Mouse (Mus musculus) midbrain, embryonic 10.5 days (tissue): Measurements from ENCODE around the gene Nr2e1. TPM values are rescaled to one million over a fixed set of nuclear protein-coding genes. Genes with fewer than 3 reads are reported as not detected.
A peak's percentile ranks its signal among the peaks of the same experiment; 100 is the strongest.

Experiments used
- DNase-seq: peaks from one replicate; pipeline ENCODE4 v3.0.0-alpha.2; 2017; ENCODE audit warnings: low spot score
- H3K27ac ChIP-seq: fragments of 300-500 bp; sonication (generic); replicated peaks from 2 replicates; pipeline ENCODE4 v1.5.1; 2016; ENCODE audit warnings: mild to moderate bottlenecking
- H3K27me3 ChIP-seq: fragments of 300-500 bp; sonication (generic); 2 replicates; pipeline ENCODE4 v1.6.1; 2016; ENCODE audit warnings: low read depth, mild to moderate bottlenecking; ENCODE audit not compliant: poor library complexity, severe bottlenecking
- H3K36me3 ChIP-seq: fragments of 300-500 bp; sonication (generic); 2 replicates; pipeline ENCODE4 v1.6.1; 2016; ENCODE audit warnings: mild to moderate bottlenecking, moderate library complexity
- H3K4me1 ChIP-seq: fragments of 300-500 bp; sonication (generic); 2 replicates; pipeline ENCODE4 v1.6.1; 2016
- H3K4me3 ChIP-seq: fragments of 300-500 bp; sonication (generic); 2 replicates; pipeline ENCODE4 v1.5.1; 2016; ENCODE audit warnings: mild to moderate bottlenecking, moderate library complexity
- H3K9me3 ChIP-seq: fragments of 300-500 bp; sonication (generic); replicated peaks from 2 replicates; pipeline ENCODE4 v1.6.1; 2016; ENCODE audit warnings: mild to moderate bottlenecking
- WGBS: fragments of 180-500 bp; shearing (Covaris S2); methylation state at CpG from one replicate; pipeline ENCODE4 v1.1.7; 2016; 5-methylcytosine and 5-hydroxymethylcytosine counted together
- polyA plus RNA-seq: library from polyadenylated mRNA; unstranded; fragments of >200 nt; fragmentation: Nextera tagmentation; extraction: Ambion mirVana; gene quantifications from 2 replicates; pipeline ENCODE4 v1.2.1, GENCODE M21; 2016

Nr2e1 gene
- polyA plus RNA-seq, 1 experiment from 2014 or later = 25.3 TPM

DNA sequence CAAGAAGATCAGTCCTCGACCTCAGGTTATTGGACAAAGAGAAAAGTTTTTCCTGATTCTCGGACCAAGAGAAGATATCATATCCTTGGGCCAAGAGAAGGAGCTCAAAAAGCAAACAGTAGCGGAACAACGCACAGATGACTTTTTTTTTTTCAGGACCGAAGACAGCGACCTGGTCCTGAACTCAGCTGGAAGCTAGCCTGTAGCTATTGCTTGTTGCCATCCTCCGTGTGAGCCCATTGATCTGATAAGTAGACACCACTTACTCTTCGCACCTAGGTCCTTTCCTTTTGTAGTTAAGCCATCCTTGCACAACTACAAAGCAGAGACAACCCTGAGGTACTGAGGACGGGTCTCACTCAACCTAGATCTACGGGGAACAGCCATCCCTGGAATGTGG is 8.8 kb downstream of the Nr2e1 start:
- Histone ChIP-seq H3K4me3 (no peak overlapping the region), H3K9me3 (no peaks in the 10 kb centered on the region), H3K27ac (no peak overlapping the region), H3K36me3 (peaks cover 26% of the 10 kb centered on the region), H3K27me3 (peaks cover 100% of the 10 kb centered on the region), H3K4me1 (peaks cover 55% of the 10 kb centered on the region)
- 8% methylated on average over 10 of the region's 10 CpGs for WGBS
- DNase-seq = no peak

DNA sequence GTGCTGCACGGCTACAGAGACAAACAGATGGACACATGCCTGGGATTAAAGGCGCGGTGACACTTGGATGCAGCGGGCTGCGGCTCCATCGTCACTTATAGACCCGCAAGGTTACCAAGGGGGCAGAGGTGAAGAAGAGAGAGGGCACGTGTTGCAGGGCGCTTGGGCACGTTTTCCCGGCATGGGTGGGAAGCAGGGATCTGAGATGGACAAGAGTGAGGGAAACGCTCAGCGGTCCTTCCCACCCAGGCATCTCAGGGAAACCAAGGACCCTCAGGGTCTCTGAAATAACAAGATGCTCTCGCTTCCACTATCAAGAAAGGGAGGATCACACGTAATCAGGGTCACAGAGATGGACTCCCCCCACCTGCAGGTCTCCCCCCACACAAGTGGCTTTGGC is 10.5 kb downstream of the Nr2e1 start:
- H3K4me1 ChIP-seq = peaks cover 38% of the 10 kb centered on the region

DNA sequence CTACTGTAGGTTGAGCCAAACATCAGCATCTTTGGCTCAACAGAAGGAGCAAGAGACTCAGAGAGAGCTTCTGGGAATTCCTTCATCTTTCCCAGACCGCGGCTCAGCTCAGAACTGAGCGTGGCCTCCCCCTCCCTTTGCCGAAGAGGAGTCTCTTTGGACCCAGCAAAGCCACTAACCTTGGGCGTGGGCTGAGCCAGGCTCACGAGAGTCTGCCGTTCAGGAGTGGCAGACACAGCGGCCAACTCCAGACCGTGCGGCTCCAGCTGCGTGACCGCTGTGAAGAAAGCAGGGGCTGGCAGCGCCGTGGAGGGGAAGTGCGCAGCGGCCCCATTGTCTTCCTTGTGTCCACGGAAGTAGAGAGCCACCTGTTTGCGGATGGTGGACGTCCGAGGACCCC is 10.9 kb downstream of the Nr2e1 start:
- DNase-seq = no peak
- Histone ChIP-seq H3K27me3 (peaks cover 100% of the 10 kb centered on the region), H3K27ac (no peak overlapping the region), H3K4me3 (peak overlapping the region; percentile 27), H3K36me3 (peaks cover 30% of the 10 kb centered on the region), H3K9me3 (no peaks in the 10 kb centered on the region), H3K4me1 (peaks cover 34% of the 10 kb centered on the region)
- WGBS = 3% methylated on average over 20 of the region's 20 CpGs

More for the DNA sequence above, 10.5 kb downstream of the Nr2e1 start:
- peak; percentile 49 for DNase-seq
- Histone ChIP-seq H3K27me3 (peaks cover 100% of the 10 kb centered on the region), H3K4me3 (peak overlapping the region; percentile 27), H3K9me3 (no peaks in the 10 kb centered on the region), H3K36me3 (peaks cover 28% of the 10 kb centered on the region), H3K27ac (no peak overlapping the region)
- 1% methylated on average over 15 of the region's 15 CpGs for WGBS

DNA sequence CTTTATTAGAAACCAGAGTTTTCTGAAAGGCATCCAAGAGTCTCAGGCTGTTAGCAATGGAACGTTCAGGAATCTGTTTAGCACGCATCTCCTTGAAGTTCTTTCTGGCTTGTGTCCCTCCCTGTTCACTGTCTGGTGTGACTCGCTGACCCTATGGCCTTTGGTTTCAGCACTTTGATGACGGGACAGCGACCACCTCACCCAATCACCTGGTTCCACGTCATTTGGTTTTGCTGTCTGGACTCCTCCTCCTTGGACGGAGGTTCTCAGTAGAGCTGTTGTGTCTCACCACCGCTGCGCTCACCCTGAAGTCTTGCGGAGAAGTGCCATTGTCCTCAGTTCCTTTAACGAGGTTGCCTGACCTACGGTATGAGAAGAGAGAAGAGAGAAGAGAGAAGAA is 21.2 kb downstream of the Nr2e1 start:
- Histone ChIP-seq H3K4me3 (peak overlapping the region; percentile 16; the same call in 1 of the 2 replicates), H3K9me3 (no peaks in the 10 kb centered on the region), H3K27me3 (peaks cover 81% of the 10 kb centered on the region), H3K4me1 (no peaks in the 10 kb centered on the region), H3K36me3 (peaks cover 46% of the 10 kb centered on the region), H3K27ac (no peak overlapping the region)
- 5% methylated on average over 12 of the region's 12 CpGs for WGBS
- DNase-seq = peak; percentile 65

DNA sequence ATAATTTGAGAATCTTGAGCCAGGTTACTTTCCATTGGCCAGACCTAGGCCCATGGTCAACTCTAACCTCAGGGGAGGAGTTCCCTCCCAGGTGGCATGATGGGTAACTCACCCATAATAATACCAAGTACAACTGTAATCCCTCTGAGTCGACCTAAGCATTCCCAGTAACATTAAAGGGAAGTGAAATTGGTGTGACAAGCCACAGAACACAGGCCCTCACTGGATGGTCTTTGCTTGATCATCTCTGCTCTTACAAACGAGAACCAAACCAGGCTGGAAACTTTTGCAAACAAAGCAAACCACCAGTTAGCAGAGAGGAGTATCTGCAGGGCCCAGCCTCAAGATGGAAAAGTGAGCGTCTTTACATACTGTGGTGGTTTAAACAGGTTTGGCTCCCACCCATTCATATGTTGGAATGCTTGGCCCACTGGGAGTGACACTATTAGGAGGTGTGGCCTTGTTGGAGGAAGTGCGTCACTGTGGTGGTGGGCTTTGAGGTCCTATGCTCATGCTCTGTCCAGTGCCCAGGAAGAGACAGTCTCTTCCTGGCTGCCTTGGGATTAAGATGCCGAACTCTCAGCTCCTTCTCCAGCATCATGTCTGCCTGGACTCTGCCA is 23.7 kb downstream of the Nr2e1 start:
- Histone ChIP-seq H3K4me3 (no peak overlapping the region), H3K27me3 (peaks cover 66% of the 10 kb centered on the region), H3K36me3 (peaks cover 21% of the 10 kb centered on the region; the same call in 1 of the 2 replicates), H3K27ac (no peak overlapping the region), H3K4me1 (peaks cover 9% of the 10 kb centered on the region), H3K9me3 (no peaks in the 10 kb centered on the region)
- 78% methylated on average over 5 of the region's 5 CpGs for WGBS
- no peak for DNase-seq

DNA sequence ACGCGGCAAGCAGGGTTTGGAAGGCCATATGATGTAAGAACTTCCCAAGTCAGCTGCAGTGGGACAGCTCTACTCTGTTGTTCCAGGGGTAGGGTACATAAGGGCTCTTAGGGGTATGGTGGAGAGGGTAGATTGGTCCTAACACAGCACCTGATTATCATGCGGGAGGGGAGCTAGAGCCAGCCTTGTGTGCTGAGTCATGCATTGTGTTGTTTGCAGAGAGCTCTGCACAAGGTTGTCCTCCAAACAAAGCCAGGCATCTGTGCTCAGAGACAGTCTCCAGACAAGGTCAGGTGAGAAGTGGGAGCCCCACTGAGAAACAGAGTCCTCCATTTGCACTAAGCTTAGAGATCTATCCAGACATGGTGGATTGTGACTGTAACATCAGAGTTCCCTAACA is 36.9 kb downstream of the Nr2e1 start:
- H3K27ac ChIP-seq = no peak overlapping the region
- H3K27me3 ChIP-seq = peaks cover 49% of the 10 kb centered on the region
- H3K4me3 ChIP-seq = no peak overlapping the region
- H3K9me3 ChIP-seq = no peaks in the 10 kb centered on the region
- 96% methylated on average over 3 of the region's 3 CpGs for WGBS
- no peaks in the 10 kb centered on the region for H3K36me3 ChIP-seq
- no peaks in the 10 kb centered on the region for H3K4me1 ChIP-seq
- no peak for DNase-seq

DNA sequence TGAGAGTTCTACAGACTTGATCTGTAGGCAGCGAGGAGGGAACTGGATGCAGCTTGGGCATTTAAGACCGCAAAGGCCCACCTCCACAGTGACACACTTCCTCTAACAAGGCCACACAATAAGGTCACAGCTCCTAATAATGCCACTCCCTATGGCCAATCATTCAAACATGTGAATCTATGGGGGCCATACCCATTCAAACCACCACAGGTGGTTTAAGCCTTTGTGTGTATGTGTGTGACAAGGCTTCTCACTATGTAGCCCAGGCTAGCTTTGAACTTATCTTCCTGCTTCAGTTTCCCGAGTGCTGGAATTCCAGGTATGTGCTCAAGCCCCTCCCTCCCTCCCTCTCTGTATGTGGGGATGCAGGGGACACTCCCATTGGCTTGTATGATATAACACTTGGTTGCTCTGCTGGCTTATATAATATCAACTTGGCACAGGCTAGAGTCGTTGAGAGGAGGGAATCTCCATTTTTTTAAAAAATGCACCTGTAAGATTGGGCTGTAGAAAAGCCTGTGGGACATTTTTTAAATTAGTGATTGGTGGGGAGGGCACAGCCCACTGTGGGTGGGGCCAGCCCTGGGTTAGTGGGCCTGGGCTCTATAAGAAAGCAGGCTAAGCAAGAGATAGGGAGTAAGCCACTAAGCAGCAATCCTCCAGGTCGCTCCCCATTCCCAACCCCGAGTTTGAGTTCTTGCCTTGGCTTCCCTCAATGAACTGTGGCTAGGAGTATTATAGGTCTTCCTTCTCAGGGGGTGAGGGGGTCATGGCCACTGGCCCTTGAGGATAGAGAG is 37.5 kb downstream of the Nr2e1 start:
- Histone ChIP-seq H3K9me3 (no peaks in the 10 kb centered on the region), H3K4me1 (peaks cover 3% of the 10 kb centered on the region), H3K27me3 (peaks cover 49% of the 10 kb centered on the region), H3K36me3 (no peaks in the 10 kb centered on the region), H3K4me3 (no peak overlapping the region), H3K27ac (no peak overlapping the region)
- DNase-seq = no peak
- 83% methylated on average over 6 of the region's 6 CpGs for WGBS

DNA sequence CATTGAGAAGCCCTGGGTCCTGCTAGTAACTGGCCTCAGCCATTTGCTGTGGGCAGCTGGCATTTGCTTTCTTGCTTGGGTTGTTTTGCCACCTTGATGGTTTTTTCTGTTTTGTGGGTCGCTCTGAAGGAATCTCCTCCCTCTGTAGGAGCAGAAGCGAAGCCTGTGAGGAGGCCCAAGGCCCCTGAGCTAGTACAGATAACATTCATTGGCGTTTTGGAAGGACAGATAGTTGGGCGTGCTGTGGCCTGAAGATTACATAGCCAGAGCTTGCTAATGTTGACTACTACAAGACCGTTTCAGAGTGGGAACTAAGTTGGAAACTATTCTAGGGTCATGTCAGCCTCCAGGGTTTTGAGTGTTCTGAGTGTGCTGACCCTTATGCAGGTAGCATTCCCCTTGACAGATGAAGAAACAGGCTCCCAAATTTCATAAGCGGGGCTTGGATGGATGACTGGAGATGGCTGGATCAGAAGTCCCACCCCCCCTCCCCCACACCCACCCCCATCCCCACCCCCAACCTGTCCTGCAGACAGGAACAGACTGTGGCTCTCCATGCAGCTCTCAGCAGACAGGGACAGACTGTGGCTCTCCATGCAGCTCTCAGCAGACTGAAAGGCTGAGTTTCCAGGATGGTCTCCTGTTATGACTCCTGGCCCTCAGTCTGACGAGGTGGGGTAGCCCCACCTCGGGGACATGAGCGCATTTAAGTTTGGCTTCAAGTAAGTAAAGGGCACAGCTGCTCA is 45.7 kb downstream of the Nr2e1 start:
- WGBS = 84% methylated on average over 9 of the region's 9 CpGs
- peak overlapping the region; percentile 42; the same call in 1 of the 2 replicates for H3K27ac ChIP-seq
- peaks cover 25% of the 10 kb centered on the region for H3K4me1 ChIP-seq
- no peak overlapping the region for H3K4me3 ChIP-seq
- H3K36me3 ChIP-seq = peaks cover 28% of the 10 kb centered on the region
- DNase-seq = no peak
- peaks cover 68% of the 10 kb centered on the region for H3K27me3 ChIP-seq
- H3K9me3 ChIP-seq = no peaks in the 10 kb centered on the region

DNA sequence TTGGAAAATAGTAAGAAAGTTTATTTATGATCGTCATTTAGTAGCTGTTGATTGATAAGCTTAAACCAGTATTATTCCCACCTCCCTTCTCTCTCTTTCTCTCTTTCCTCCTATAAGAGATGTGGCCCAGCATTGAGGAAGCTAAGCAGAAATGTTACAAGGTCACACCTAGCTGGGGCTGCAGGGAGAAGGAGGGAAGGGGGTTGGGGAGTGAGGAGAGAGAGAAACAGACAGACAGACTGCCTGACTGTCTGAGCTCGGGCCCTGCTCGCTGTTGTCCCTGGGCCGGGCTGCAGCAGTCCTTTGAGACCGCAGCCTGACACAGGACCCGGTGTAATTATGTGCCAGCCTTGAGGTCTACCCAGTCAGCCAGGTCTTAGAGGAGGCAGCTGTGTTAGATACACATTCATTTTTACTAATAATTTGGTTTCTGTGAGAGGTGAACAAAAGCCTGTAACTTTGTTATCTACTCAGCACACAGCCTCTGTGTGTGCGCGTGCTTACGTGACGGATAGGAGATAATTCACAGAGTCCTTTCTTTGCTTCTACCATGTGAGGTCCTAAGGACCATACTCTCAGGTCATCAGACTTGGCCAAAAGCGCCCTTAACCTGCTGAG is 49.5 kb downstream of the Nr2e1 start:
- H3K9me3 ChIP-seq = no peaks in the 10 kb centered on the region
- WGBS = 93% methylated on average over 11 of the region's 11 CpGs
- 0 out of 2 replicates have a peak, but pooled peaks cover 3% of the 10 kb centered on the region for H3K4me1 ChIP-seq
- peaks cover 38% of the 10 kb centered on the region for H3K27me3 ChIP-seq
- no peak overlapping the region for H3K4me3 ChIP-seq
- H3K27ac ChIP-seq = no peak overlapping the region
- DNase-seq = no peak
- H3K36me3 ChIP-seq = peaks cover 55% of the 10 kb centered on the region

DNA sequence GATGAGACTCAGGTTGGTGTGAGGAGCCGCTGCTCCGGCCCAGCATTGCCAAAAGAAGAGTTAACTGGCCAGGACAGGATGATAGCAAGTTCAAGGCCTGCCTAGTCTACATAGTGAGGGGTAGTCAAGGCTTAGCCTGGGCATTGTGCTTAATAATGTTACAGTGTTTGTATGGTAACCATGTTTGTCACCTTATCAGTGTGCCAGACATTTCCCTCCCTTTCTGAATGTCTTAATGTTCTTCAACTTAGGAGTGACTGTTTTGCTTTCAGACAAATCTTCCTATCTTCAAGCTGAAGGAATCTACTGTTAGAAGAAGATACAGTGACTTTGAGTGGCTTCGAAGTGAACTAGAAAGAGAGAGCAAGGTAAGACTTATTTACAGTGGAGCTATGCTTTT is 57.8 kb downstream of the Nr2e1 start:
- WGBS = 96% methylated on average over 3 of the region's 3 CpGs
- H3K9me3 ChIP-seq = no peaks in the 10 kb centered on the region
- H3K27ac ChIP-seq = no peak overlapping the region
- H3K4me1 ChIP-seq = peaks cover 23% of the 10 kb centered on the region
- H3K4me3 ChIP-seq = no peak overlapping the region
- H3K36me3 ChIP-seq = peaks cover 48% of the 10 kb centered on the region
- no peak for DNase-seq
- no peaks in the 10 kb centered on the region for H3K27me3 ChIP-seq

DNA sequence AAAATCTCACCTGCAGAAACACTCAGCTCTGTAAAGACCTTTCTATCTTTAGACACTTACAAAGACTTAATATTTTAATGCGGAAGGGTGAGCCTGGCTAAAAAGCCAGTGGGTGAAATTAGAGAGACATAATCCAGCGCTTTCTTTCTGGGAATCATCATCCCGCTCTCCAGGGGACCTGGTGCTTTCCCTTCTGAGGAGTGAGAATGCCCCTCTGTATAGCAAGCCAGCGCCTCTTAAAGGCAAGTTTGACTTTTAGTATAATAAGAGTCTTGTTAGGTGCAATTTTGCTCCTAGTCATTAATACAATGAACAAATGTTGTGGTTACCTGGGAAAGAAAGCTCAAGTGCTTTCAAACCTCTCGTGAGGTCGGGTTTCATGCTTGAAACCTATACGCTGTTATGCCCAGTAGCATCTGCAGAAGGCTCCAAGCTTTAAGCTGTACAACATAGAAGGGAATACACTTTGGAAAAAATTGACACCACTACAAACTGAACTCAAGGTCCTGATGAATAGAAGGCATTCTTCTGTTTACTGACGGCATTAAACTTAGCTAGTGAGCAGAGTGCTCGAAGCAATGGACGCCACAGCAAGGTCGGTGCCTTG is 59.8 kb downstream of the Nr2e1 start:
- 69% methylated on average over 11 of the region's 11 CpGs for WGBS
- no peaks in the 10 kb centered on the region for H3K27me3 ChIP-seq

DNA sequence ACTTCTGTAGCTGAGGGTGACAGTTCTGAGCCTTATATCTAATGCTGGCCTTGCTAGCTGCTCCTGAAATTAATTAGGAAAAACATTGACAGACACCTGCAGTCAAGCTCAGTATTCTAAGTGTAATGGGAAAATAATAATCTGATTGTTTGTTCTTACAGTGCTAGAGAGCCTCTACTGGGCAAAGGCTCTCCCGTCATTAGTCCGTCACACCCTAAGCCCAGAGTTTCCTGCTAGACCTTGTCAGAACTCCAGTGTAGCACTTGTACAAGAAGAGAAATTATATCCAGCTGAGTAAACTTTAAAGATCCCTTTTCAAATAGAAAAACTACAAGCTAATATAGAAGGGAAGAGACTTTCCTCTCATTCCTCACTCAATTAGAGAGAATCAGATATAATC is 60.5 kb downstream of the Nr2e1 start:
- H3K9me3 ChIP-seq = no peaks in the 10 kb centered on the region
- no peak overlapping the region for H3K27ac ChIP-seq
- no peaks in the 10 kb centered on the region for H3K27me3 ChIP-seq
- DNase-seq = no peak
- peaks cover 21% of the 10 kb centered on the region for H3K36me3 ChIP-seq
- peaks cover 23% of the 10 kb centered on the region for H3K4me1 ChIP-seq
- no peak overlapping the region for H3K4me3 ChIP-seq
- WGBS = 61% methylated on average over 2 of the region's 2 CpGs

More for the DNA sequence above, 59.8 kb downstream of the Nr2e1 start:
- no peaks in the 10 kb centered on the region for H3K9me3 ChIP-seq
- no peak overlapping the region for H3K27ac ChIP-seq
- H3K4me3 ChIP-seq = no peak overlapping the region
- peaks cover 23% of the 10 kb centered on the region for H3K4me1 ChIP-seq
- H3K36me3 ChIP-seq = peaks cover 28% of the 10 kb centered on the region
- DNase-seq = no peak
